Mouse (Mus musculus) heart, adult 9 months (tissue): ENCODE measurements around the gene Mrpl19.

Source experiments
- DNase-seq, 2 experiments: peaks; one replicate each; pipeline ENCODE4 v3.0.0; 2022; ENCODE audit warnings: low spot score in 2 of 2

Gene Mrpl19

GRCm38 (mm10) chr6:81933281-81933680 is 32.5 kb downstream of the Mrpl19 start:
- no peak for DNase-seq

- DNase-seq, result no peak
Observed at GRCm38 (mm10) chr6:81929402-81929801, 36.4 kb downstream of the Mrpl19 start.

- DNase-seq, result no peak
Observed at GRCm38 (mm10) chr6:81924304-81924703, 41.5 kb downstream of the Mrpl19 start.

- DNase-seq, result peak; percentile 89 to 93
Observed at GRCm38 (mm10) chr6:81923523-81924142, 42.1 kb downstream of the Mrpl19 start, which contains the start of gene Gcfc2. TSS of gene Gcfc2 (plus strand) at chr6:81923669.

- DNase-seq, result no peak
Observed at GRCm38 (mm10) chr6:81912177-81912576, 53.6 kb downstream of the Mrpl19 start.

- no peak for DNase-seq
Observed at GRCm38 (mm10) chr6:81911713-81912112, 54.0 kb downstream of the Mrpl19 start.

- no peak for DNase-seq
Observed at GRCm38 (mm10) chr6:81911244-81911643, 54.5 kb downstream of the Mrpl19 start.

- DNase-seq, result no peak
Observed at GRCm38 (mm10) chr6:81910302-81910855, 55.4 kb downstream of the Mrpl19 start.
